Mouse (Mus musculus): ENCODE results near the gene Olfr502.
"Not testable (repeated sequence)": the region's sequence is repeated elsewhere in the genome, so short reads cannot be mapped to it uniquely, and the experiment has no call there.

The Olfr502 gene

DNA sequence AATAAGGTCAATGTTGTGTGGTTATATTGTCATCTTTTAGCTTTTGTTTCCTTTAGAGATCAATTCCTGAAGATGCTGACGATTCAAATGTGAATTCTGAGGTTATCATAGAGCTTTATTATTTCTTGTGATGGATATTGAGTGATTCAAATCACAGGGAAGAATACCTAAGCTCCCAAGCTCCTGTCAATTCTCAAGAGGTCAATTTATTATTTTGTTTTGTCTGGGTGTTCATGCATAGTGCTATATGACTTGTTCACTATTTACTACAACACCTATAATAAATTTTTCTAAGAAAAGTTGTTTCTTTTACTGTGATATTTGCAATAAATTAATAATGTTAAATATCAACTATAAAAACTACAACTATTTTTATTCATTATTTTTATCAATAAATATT lies at the start of gene Olfr502:
Olfr502 (minus strand) TSS at position 101 of the 400 bp plus-strand sequence.
- ATAC-seq (ENCODE audit: insufficient number of reproducible peaks, low FRiP score, low TSS enrichment) = no peak

DNA sequence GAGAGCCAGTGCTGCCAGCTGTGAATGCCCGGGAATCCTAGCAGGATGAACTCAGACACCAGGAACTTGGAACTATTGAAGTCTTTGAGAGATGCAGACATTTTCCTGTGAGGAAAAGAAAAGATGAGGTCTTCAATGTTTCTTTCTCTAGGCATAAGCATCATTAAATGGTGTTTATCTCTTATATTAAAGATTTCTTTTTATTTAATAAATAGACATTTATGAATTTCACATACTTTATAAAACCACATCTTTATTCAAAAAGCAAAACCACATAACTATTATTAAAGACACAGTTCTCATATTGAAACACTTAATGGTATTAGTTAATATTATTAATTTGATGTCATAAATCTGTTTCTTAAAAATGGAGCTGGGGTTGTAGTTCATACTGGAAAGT lies 40.8 kb upstream of the Olfr502 start, which contains the start of gene Olfr504:
Olfr504 (minus strand) TSS at position 101 of the 400 bp plus-strand sequence.
- ATAC-seq (ENCODE audit: insufficient number of reproducible peaks, low FRiP score, low TSS enrichment) = no peak

DNA sequence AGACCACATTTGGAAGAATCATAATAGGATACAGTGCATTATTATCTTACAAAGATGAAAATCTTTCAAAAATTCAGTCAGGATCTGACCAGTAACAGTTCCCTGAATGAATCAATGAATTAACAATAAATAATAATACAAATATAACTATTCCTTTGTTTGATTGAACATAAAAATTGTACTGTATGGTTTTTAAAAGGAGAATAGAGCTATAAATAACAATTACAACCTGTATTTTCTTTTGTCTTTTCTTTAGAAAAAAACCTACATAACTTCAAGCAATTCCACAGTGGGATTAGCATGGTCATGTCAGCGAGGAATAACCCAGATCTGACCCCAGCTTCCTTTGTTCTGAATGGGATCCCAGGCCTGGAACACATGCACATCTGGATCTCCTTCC lies 19.4 kb upstream of the Olfr502 start, which contains the start of gene Olfr503:
Olfr503 (plus strand) TSS at position 301 of the 400 bp plus-strand sequence.
- ATAC-seq (ENCODE audit: insufficient number of reproducible peaks, low FRiP score, low TSS enrichment) = not testable (repeated sequence)

DNA sequence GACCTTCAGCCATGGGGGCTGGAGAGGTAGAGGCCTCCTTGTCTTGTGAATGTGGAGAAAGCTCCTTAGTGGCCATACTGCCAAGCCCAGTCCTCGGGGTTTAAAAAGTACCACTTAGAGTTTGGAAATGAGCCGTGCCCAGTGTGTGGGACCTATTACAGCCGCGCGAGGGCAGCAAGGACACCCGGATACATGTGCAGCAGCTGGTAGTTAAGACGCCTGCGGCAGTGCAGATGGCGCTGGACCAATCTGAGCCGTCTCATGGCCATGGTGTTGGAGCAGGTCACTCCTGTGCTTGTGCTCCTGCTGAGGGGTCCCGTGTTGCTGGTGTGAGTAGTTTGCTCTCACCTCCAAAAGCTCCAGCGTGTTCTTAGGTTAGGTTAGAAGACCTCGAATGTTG lies 17.6 kb upstream of the Olfr502 start:
- ATAC-seq (ENCODE audit: insufficient number of reproducible peaks, low FRiP score, low TSS enrichment) = no peak

Data from cerebellum, adult (tissue).